Mouse (Mus musculus): ENCODE results near the gene R3hdm4. TPM values are rescaled to one million over a fixed set of nuclear protein-coding genes. Genes with fewer than 3 reads are reported as not detected.
"Not testable (repeated sequence)": the region's sequence is repeated elsewhere in the genome, so short reads cannot be mapped to it uniquely, and the experiment has no call there.

Gene R3hdm4
- 185 and 186 TPM in 2 replicates for polyA plus RNA-seq (2016; fragmentation: Nextera tagmentation; extraction: Ambion mirVana)

- peaks cover 64% of the 10 kb centered on the region for H3K27me3 ChIP-seq (replicated peaks)
- H3K4me1 ChIP-seq, result peaks cover 44% of the 10 kb centered on the region
- H3K9me3 ChIP-seq, result peaks cover 3% of the 10 kb centered on the region; the same call in 1 of the 2 replicates
- ATAC-seq (ENCODE audit: low FRiP score, low read depth), result no peak
- WGBS, result 3% methylated on average over 41 of the region's 41 CpGs
- H3K4me2 ChIP-seq (replicated peaks), result peak within 1 kb of the TSS; percentile 48
- peak within 1 kb of the TSS; percentile 35; the same call in 1 of the 2 replicates for H3K9ac ChIP-seq
- H3K27ac ChIP-seq, result no peak within 1 kb of the TSS
- no peaks in the 10 kb centered on the region for H3K36me3 ChIP-seq
- H3K4me3 ChIP-seq, result peak within 1 kb of the TSS; percentile 22
Measured at GRCm38 (mm10) chr10:79920958-79921535, at the start of gene R3hdm4. Gene R3hdm4 (minus strand): TSS chr10:79921208.

- no peak for ATAC-seq (ENCODE audit: low FRiP score, low read depth)
- Histone ChIP-seq H3K27me3 (replicated peaks) (peaks cover 41% of the 10 kb centered on the region), H3K4me1 (peaks cover 9% of the 10 kb centered on the region), H3K9ac (peak within 1 kb of the TSS; percentile 47; the same call in 1 of the 2 replicates), H3K4me2 (replicated peaks) (peak within 1 kb of the TSS; percentile 60), H3K27ac (no peak within 1 kb of the TSS), H3K36me3 (peaks cover 45% of the 10 kb centered on the region), H3K4me3 (peak within 1 kb of the TSS; percentile 23; the same call in 1 of the 2 replicates), H3K9me3 (no peaks in the 10 kb centered on the region)
- WGBS, result 8% methylated on average over 47 of the region's 47 CpGs
Measured at GRCm38 (mm10) chr10:79970415-79971182, 49.6 kb upstream of the R3hdm4 start, which contains the start of gene Grin3b. Gene Grin3b (plus strand): TSS chr10:79970715.

GRCm38 (mm10) chr10:79969124-79969568, 48.1 kb upstream of the R3hdm4 start:
- Histone ChIP-seq H3K27me3 (replicated peaks) (peaks cover 41% of the 10 kb centered on the region), H3K36me3 (peaks cover 47% of the 10 kb centered on the region), H3K9me3 (no peaks in the 10 kb centered on the region), H3K27ac (no peak overlapping the region), H3K4me1 (peaks cover 9% of the 10 kb centered on the region), H3K4me2 (replicated peaks) (no peak overlapping the region), H3K4me3 (no peak overlapping the region), H3K9ac (no peak overlapping the region)
- ATAC-seq (ENCODE audit: low FRiP score, low read depth), result no peak
- WGBS, result 21% methylated on average over 3 of the region's 3 CpGs

GRCm38 (mm10) chr10:79968181-79968580, 47.2 kb upstream of the R3hdm4 start:
- 94% methylated on average over 1 of the region's 1 CpGs for WGBS
- peaks cover 38% of the 10 kb centered on the region for H3K27me3 ChIP-seq (replicated peaks)
- H3K4me2 ChIP-seq (replicated peaks), result no peak overlapping the region
- no peak overlapping the region for H3K27ac ChIP-seq
- no peak overlapping the region for H3K4me3 ChIP-seq
- no peak for ATAC-seq (ENCODE audit: low FRiP score, low read depth)
- peaks cover 53% of the 10 kb centered on the region for H3K36me3 ChIP-seq
- H3K9me3 ChIP-seq, result no peaks in the 10 kb centered on the region
- H3K9ac ChIP-seq, result no peak overlapping the region
- H3K4me1 ChIP-seq, result peaks cover 9% of the 10 kb centered on the region

GRCm38 (mm10) chr10:79966886-79967400, 45.9 kb upstream of the R3hdm4 start:
- H3K9me3 ChIP-seq, result no peaks in the 10 kb centered on the region
- H3K27ac ChIP-seq, result no peak overlapping the region
- H3K9ac ChIP-seq, result no peak overlapping the region
- peaks cover 64% of the 10 kb centered on the region for H3K36me3 ChIP-seq
- peaks cover 9% of the 10 kb centered on the region for H3K4me1 ChIP-seq
- no peak for ATAC-seq (ENCODE audit: low FRiP score, low read depth)
- WGBS, result 91% methylated on average over 5 of the region's 5 CpGs
- peaks cover 27% of the 10 kb centered on the region for H3K27me3 ChIP-seq (replicated peaks)
- H3K4me3 ChIP-seq, result no peak overlapping the region
- H3K4me2 ChIP-seq (replicated peaks), result no peak overlapping the region

- no peaks in the 10 kb centered on the region for H3K9me3 ChIP-seq
- no peak for ATAC-seq (ENCODE audit: low FRiP score, low read depth)
- H3K4me1 ChIP-seq, result peaks cover 8% of the 10 kb centered on the region
- H3K9ac ChIP-seq, result no peak overlapping the region
- H3K4me2 ChIP-seq (replicated peaks), result no peak overlapping the region
- H3K27ac ChIP-seq, result no peak overlapping the region
- H3K4me3 ChIP-seq, result no peak overlapping the region
- WGBS, result 92% methylated on average over 5 of the region's 5 CpGs
- H3K36me3 ChIP-seq, result peaks cover 68% of the 10 kb centered on the region
- peaks cover 11% of the 10 kb centered on the region for H3K27me3 ChIP-seq (replicated peaks)
Measured at GRCm38 (mm10) chr10:79965325-79965724, 44.3 kb upstream of the R3hdm4 start.

GRCm38 (mm10) chr10:79964727-79965126, 43.7 kb upstream of the R3hdm4 start:
- H3K9me3 ChIP-seq, result no peaks in the 10 kb centered on the region
- H3K4me2 ChIP-seq (replicated peaks), result no peak overlapping the region
- H3K4me3 ChIP-seq, result no peak overlapping the region
- peaks cover 68% of the 10 kb centered on the region for H3K36me3 ChIP-seq
- ATAC-seq (ENCODE audit: low FRiP score, low read depth), result no peak
- peaks cover 8% of the 10 kb centered on the region for H3K4me1 ChIP-seq
- peaks cover 6% of the 10 kb centered on the region for H3K27me3 ChIP-seq (replicated peaks)
- H3K9ac ChIP-seq, result no peak overlapping the region
- WGBS, result 97% methylated on average over 7 of the region's 7 CpGs
- no peak overlapping the region for H3K27ac ChIP-seq

- WGBS, result 18% methylated on average over 10 of the region's 10 CpGs
- peak overlapping the region; percentile 86 for H3K4me2 ChIP-seq (replicated peaks)
- peak overlapping the region; percentile 81 for H3K9ac ChIP-seq
- no peaks in the 10 kb centered on the region for H3K9me3 ChIP-seq
- ATAC-seq (ENCODE audit: low FRiP score, low read depth), result 0 out of 2 replicates have a peak, but pooled peaks have one; percentile 3
- peaks cover 41% of the 10 kb centered on the region for H3K36me3 ChIP-seq
- peaks cover 8% of the 10 kb centered on the region for H3K4me1 ChIP-seq
- peak overlapping the region; percentile 93 for H3K4me3 ChIP-seq
- H3K27me3 ChIP-seq (replicated peaks), result no peaks in the 10 kb centered on the region
- no peak overlapping the region for H3K27ac ChIP-seq
Measured at GRCm38 (mm10) chr10:79960671-79961294, 39.8 kb upstream of the R3hdm4 start.

- Histone ChIP-seq H3K4me1 (peaks cover 8% of the 10 kb centered on the region), H3K4me2 (replicated peaks) (peak within 1 kb of the TSS; percentile 86), H3K4me3 (peak within 1 kb of the TSS; percentile 93), H3K36me3 (peaks cover 33% of the 10 kb centered on the region), H3K9ac (peak within 1 kb of the TSS; percentile 81), H3K27me3 (replicated peaks) (no peaks in the 10 kb centered on the region), H3K27ac (no peak within 1 kb of the TSS), H3K9me3 (no peaks in the 10 kb centered on the region)
- WGBS, result under 1% methylated on average over 61 of the region's 61 CpGs
- ATAC-seq (ENCODE audit: low FRiP score, low read depth), result peak; percentile 97
Measured at GRCm38 (mm10) chr10:79959847-79960601, 39.0 kb upstream of the R3hdm4 start, which contains the start of gene Wdr18. Gene Wdr18 (plus strand): TSS chr10:79960152.

GRCm38 (mm10) chr10:79959412-79959811, 38.4 kb upstream of the R3hdm4 start:
- H3K4me1 ChIP-seq; H3K27me3 ChIP-seq (replicated peaks); H3K27ac ChIP-seq; H3K9me3 ChIP-seq; ATAC-seq (ENCODE audit: low FRiP score, low read depth); H3K9ac ChIP-seq: not testable (repeated sequence)
- H3K4me3 ChIP-seq, result peak overlapping the region; percentile 93; the same call in 1 of the 2 replicates
- H3K36me3 ChIP-seq, result peaks cover 27% of the 10 kb centered on the region
- 36% methylated on average over 10 of the region's 10 CpGs for WGBS
- peak overlapping the region; percentile 86 for H3K4me2 ChIP-seq (replicated peaks)

GRCm38 (mm10) chr10:79958140-79958816, 37.3 kb upstream of the R3hdm4 start:
- Histone ChIP-seq H3K9me3 (no peaks in the 10 kb centered on the region), H3K4me1 (peaks cover 8% of the 10 kb centered on the region), H3K4me2 (replicated peaks) (peak overlapping the region; percentile 36), H3K9ac (no peak overlapping the region), H3K4me3 (peak overlapping the region; percentile 3; the same call in 1 of the 2 replicates), H3K36me3 (peaks cover 17% of the 10 kb centered on the region), H3K27ac (no peak overlapping the region), H3K27me3 (replicated peaks) (no peaks in the 10 kb centered on the region)
- ATAC-seq (ENCODE audit: low FRiP score, low read depth), result no peak
- WGBS, result 5% methylated on average over 21 of the region's 21 CpGs

All from neural tube, embryonic 12.5 days (tissue).